ENCODE assay signal across 1 mouse cellular context in genomic region chr10:62542928-62543327, GRCm38 (mm10).
TF ChIP-seq lines count a peak whose summit lies in the region.

No protein-coding gene starts in this region.

TF ChIP-seq in MEL, 35 proteins besides CTCF, POLR2A, EP300 and RAD21 (continued from another document):
- TF ChIP-seq MAX (IDR thresholded peaks at IDR 0.05; ENCODE audit: low read length) (0 out of 2 replicates have a peak, but pooled peaks have one; percentile 10), JUND (IDR thresholded peaks at IDR 0.05; ENCODE audit: low read depth, low read length) (peak; percentile 86), ZMIZ1 (IDR thresholded peaks at IDR 0.05; ENCODE audit: low read depth, low read length) (no peak), CHD1 (IDR thresholded peaks at IDR 0.05; ENCODE audit: low read depth, low read length) (peak; percentile 37; the same call in 1 of the 2 replicates), NELFE (IDR thresholded peaks at IDR 0.05; ENCODE audit: low read depth, low read length) (peak; percentile 39; the same call in 1 of the 2 replicates), MAZ (IDR thresholded peaks at IDR 0.05; ENCODE audit: low read depth, low read length) (peak; percentile 76; the same call in 1 of the 2 replicates)
